Mouse (Mus musculus) C2C12 (cell line): ENCODE results near the gene Gal3st3.

Experiments used
- CEBPB ChIP-seq: IDR thresholded peaks from one replicate; pipeline ENCODE4 v1.6.1; 2011; ENCODE audit warnings: low read depth, mild to moderate bottlenecking, control low read depth, moderate library complexity
- CTCF ChIP-seq: IDR thresholded peaks from one replicate; pipeline ENCODE4 v1.5.1; 2011; ENCODE audit not compliant: control insufficient read depth, insufficient read depth, insufficient read length
- FOSL1 ChIP-seq: IDR thresholded peaks from one replicate; pipeline ENCODE4 v1.8.0; 2011; ENCODE audit warnings: mild to moderate bottlenecking, low read length; ENCODE audit not compliant: poor library complexity, insufficient read depth, severe bottlenecking
- MAX ChIP-seq: IDR thresholded peaks from one replicate; pipeline ENCODE4 v1.6.1; 2011; ENCODE audit warnings: mild to moderate bottlenecking, control low read depth
- MYOG ChIP-seq: IDR thresholded peaks from one replicate; pipeline ENCODE4 v1.6.1; 2011; ENCODE audit not compliant: control insufficient read depth, insufficient read length; ENCODE audit errors: extremely low read depth
- USF1 ChIP-seq: IDR thresholded peaks from one replicate; pipeline ENCODE4 v1.6.1; 2011; ENCODE audit warnings: low read depth, mild to moderate bottlenecking, control low read depth, moderate library complexity

DNA sequence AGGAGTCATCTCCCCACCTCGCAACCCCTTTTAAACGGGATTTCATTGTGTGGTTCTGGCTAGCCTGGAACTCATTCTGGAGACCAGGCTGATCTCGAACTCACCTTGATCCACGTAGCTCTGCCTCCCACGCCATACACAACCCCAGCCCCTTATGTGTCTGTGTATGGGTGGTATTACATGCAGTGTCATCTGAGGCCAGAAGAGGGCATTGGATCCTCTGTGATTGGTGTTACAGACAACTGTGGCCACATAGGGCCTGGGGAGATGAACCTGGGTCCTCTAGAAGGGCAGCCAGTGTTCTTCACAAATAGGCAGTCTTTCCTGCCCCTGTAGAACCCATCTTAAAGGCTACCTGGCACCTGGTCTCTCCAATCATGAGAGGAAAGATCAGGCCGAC, 8.1 kb downstream of the Gal3st3 start:
- TF ChIP-seq CTCF (peak; percentile 6), CEBPB (no peak), MYOG (no peak), MAX (no peak), USF1 (no peak), FOSL1 (no peak)
